Mouse (Mus musculus) gastrocnemius, postnatal 25 days (tissue): Measurements from ENCODE around the gene Msantd3. TPM values are rescaled to one million over a fixed set of nuclear protein-coding genes. Genes with fewer than 3 reads are reported as not detected.
A peak's percentile ranks its signal among the peaks of the same experiment; 100 is the strongest.

ENCODE experiments used
- DNase-seq: peaks from one replicate; pipeline ENCODE4 v3.0.0; 2022
- long read RNA-seq, 2 experiments: library from polyadenylated mRNA; stranded (forward); transcript quantifications; one replicate each; pipeline ENCODE4 v2.0.0; 2021
- total RNA-seq, 2 experiments: library from RNA; stranded (reverse); gene quantifications; 1 replicate in 1 of 2; 2 replicates in 1 of 2; pipeline ENCODE4 v1.2.3; 2021

Gene Msantd3
- 10 to 100 TPM; 18.1 to 22.1 TPM for total RNA-seq
- long read RNA-seq, experiment 1, transcript Msantd3-203 (3 exons, 1,597 nt): major isoform, 23 of 25 reads
- long read RNA-seq, experiment 1, partial matches to known transcripts: 0 of 25 reads
- long read RNA-seq, experiment 1, other reads (novel, unspliced or antisense): 0 of 25 reads
- long read RNA-seq, experiment 2, transcript Msantd3-203 (3 exons, 1,597 nt): major isoform, 27 of 32 reads
- long read RNA-seq, experiment 2, partial matches to known transcripts: 2 of 32 reads
- long read RNA-seq, experiment 2, other reads (novel, unspliced or antisense): 2 of 32 reads

GRCm38 (mm10) chr4:48539841-48540575 lies at the start of gene Msantd3:
Gene Msantd3 (plus strand): TSS chr4:48539935.
- peak; percentile 35 for DNase-seq

DNA sequence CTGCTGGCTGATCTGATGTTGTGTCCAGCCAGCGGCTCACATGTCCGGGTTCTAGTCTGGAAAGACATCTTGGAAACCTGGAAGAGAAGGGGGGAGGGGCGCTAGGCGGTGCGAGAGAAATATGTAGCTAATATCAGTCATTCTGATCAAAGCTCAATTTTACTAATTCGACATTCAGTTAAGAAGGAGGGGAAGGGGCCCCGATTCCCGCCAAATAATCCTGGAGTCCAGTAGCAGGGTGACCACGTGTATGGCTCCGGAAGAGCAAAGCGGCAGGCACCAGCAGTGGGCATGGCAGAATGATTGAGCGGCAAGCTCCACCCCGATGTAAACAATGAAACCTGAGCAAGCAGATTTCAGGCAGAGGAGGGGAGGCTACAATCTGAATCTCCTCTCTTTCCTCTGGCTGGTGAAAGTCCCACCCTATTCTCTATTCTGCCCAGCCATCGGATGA lies 48.4 kb upstream of the Msantd3 start:
- no peak for DNase-seq

DNA sequence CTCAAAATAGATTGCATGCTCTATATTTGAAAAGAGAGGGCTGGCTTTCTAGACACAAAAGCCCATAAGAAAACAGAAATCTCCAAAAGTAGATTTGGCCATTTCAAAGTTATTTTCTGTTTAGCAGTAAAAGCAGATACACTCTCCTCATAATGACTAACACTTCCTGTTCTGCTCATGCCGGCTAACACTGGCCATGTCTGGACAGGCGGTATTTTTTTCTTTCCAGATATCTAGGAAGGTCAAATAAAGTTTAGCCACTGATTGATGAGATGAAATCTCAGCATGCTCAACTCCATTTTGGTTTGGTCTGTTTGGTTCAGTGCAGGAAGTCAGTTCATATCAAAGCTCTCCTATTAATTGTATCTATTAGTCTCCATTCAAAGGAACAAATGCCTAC lies 47.2 kb upstream of the Msantd3 start:
- DNase-seq: no peak

DNA sequence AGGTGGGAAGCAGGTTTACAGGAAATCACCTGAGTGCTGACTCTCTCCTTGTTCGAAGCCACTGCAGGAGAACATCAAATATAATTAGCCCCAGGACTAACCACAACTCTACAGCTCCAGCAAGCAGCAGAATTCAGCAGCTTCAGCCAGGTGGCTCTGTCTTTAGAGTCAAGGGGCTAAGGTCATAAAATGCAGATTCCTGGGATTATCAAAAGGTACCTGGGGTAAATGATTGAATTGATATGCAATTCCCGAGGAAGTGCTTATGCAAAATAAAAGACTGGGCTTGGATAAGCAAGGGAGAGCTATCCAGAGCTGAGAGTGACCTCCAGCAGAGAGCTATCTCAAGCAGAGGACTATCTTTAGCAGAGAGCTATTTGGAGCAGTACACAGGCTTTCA lies 28.9 kb upstream of the Msantd3 start:
- no peak for DNase-seq

DNA sequence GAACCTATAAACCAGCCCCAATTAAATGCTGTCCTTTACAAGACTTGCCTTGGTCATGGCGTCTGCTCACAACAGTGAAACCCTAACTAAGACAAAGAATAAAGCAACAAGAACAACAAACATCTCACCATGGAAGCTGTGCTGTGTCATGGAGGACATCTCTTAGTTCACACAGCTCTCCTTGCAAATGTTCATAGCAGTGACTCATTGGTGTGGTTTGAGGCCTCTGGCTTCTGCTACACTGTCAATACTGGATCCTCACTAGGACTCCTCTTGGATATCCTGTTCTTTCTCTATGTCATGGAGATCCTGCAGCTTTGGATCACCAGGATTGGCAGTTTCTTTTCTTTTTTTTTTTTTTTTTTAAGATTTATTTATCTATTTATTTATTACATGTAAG lies 10.2 kb upstream of the Msantd3 start:
- no peak for DNase-seq

- DNase-seq: no peak
These were observed 7.7 kb upstream of the Msantd3 start for GRCm38 (mm10) chr4:48531804-48532601.

DNA sequence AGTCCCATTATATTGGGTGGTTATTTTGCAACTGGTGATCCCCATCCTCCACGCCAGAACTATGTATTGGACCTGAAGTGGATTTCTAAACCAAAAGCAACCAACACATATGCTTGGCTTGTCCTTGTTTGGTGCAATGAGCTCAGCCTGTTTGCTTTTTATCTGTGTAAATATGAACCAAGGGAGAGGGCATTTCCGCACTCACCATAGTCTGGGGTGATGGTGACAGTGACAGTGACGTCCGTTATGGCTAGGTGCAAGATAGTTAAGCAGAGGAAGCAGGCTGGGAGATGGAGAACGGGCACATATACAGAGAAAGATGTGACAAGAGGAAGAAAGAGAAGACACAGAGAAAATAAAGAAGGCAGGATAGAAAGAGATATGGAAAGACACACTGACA lies 3.5 kb upstream of the Msantd3 start:
- DNase-seq: no peak

DNA sequence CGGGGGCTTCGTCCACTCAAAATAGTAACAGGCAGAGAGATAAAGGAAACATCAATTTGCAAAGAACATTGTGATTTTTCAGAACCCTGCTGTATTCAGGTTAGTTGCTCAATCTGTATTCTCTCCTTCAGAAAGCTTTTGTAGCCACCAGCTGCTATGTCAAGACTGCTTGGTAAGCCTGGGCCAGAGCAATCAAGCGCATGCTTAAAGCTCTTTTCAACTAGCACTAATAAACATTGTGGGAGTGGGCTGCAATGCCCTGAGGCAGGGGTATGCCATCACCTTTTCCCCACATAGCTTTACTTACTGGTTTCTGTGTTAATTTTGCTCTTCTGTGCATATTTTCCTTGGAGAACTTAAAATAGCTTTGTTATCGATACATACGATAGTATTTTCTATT lies 2.7 kb upstream of the Msantd3 start:
- DNase-seq: no peak

- no peak for DNase-seq
These were observed 1.2 kb upstream of the Msantd3 start for GRCm38 (mm10) chr4:48538581-48538980.

- DNase-seq: peak; percentile 12
These were observed 909 bp downstream of the Msantd3 start for GRCm38 (mm10) chr4:48540576-48541111.

GRCm38 (mm10) chr4:48541526-48542250 lies 2.0 kb downstream of the Msantd3 start:
- DNase-seq: no peak

DNA sequence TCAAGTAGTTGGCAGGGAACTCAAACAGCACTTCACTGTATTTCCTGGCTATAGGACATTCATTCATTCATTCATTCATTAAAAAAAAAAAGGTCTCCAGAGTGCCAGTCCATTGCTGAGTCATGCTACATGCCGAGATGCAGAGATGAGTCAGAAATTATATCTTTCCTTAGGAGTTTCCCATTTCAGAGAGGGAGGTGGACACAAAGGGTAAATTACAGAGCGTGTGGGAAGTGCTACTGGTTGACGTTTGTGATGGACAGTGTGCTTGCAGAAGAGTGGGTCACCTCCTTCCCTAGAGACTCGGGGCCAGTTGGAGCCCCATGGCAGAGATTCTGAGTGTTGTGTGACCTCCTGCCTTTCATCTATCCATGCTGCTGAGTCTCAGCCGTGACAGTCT lies 2.6 kb downstream of the Msantd3 start:
- no peak for DNase-seq

- no peak for DNase-seq
These were observed 3.5 kb downstream of the Msantd3 start for GRCm38 (mm10) chr4:48543071-48543865.

DNA sequence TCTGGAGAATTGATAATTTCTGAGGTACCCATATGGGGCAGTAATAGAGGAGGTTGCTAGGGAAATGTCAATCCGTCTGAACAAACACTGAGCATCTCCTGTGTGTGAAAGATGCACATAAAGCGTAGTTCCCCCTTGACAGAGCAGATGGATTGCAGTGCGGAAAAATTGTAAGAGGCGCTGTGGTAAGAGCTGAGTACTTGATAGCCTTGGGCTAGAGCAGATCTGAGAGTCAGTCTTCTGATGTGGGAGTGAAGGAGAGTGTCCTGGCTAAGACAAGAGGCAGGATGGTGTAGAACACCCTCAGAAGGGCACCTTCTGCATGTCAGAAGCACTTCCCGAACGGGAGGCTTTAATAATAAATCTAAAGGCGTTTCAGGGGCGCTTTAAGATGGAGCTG lies 4.4 kb downstream of the Msantd3 start:
- no peak for DNase-seq

GRCm38 (mm10) chr4:48545966-48546365 lies 6.2 kb downstream of the Msantd3 start:
- no peak for DNase-seq

GRCm38 (mm10) chr4:48546568-48547496 lies 7.1 kb downstream of the Msantd3 start:
- DNase-seq: no peak

GRCm38 (mm10) chr4:48548393-48549045 lies 8.8 kb downstream of the Msantd3 start:
- no peak for DNase-seq

GRCm38 (mm10) chr4:48549661-48550060 lies 9.9 kb downstream of the Msantd3 start:
- DNase-seq: no peak

- no peak for DNase-seq
These were observed 12.8 kb downstream of the Msantd3 start for GRCm38 (mm10) chr4:48552486-48553064.
